Mouse (Mus musculus) CH12.LX (cell line): ENCODE data around the gene Ing1. TPM values are rescaled to one million over a fixed set of nuclear protein-coding genes. Genes with fewer than 3 reads are reported as not detected.

Experiments
- DNase-seq: peaks from one replicate; pipeline ENCODE4 v3.0.0-alpha.2; 2013; ENCODE audit errors: extremely low read depth
- H3K27ac ChIP-seq: 2 replicates; pipeline ENCODE4 v1.5.1; 2012; ENCODE audit warnings: low read depth, mild to moderate bottlenecking, control low read depth, moderate library complexity; ENCODE audit not compliant: insufficient read depth
- H3K27me3 ChIP-seq: replicated peaks from 2 replicates; pipeline ENCODE3; 2012; ENCODE audit warnings: inconsistent platforms
- H3K36me3 ChIP-seq, 2 experiments: replicated peaks in 1 of 2; 2 replicates each; pipeline versions ENCODE3 to v1.6.1; 2012; ENCODE audit warnings: inconsistent platforms in 1 of 2, low read length in 1 of 2, mild to moderate bottlenecking in 1 of 2, mixed read lengths in 1 of 2, moderate library complexity in 1 of 2; ENCODE audit not compliant: control insufficient read depth in 1 of 2, insufficient read depth in 1 of 2
- H3K4me1 ChIP-seq, 2 experiments: 2 replicates each; pipeline ENCODE4 v1.6.1; 2012; ENCODE audit warnings: inconsistent platforms in 1 of 2, moderate library complexity in 1 of 2; ENCODE audit not compliant: insufficient read depth in 2 of 2, control insufficient read depth in 1 of 2
- H3K4me2 ChIP-seq: 2 replicates; pipeline ENCODE4 v1.6.1; 2012; ENCODE audit warnings: low read depth, mild to moderate bottlenecking, control low read depth; ENCODE audit not compliant: poor library complexity, insufficient read depth, severe bottlenecking
- H3K4me3 ChIP-seq, 3 experiments: fragments of 150-350 bp in 1 of 3; sonication (generic) in 1 of 3; replicated peaks in 1 of 3; 2 replicates each; pipeline versions ENCODE3 to v1.5.1; 2011 to 2012; ENCODE audit warnings: low read depth in 2 of 3, low read length in 2 of 3, mild to moderate bottlenecking in 2 of 3, moderate library complexity in 2 of 3, control low read depth in 1 of 3, improper control_type of control experiment in 1 of 3, inconsistent platforms in 1 of 3, mixed read lengths in 1 of 3; ENCODE audit not compliant: poor library complexity in 1 of 3
- H3K79me2 ChIP-seq: replicated peaks from 2 replicates; pipeline ENCODE4 v1.6.1; 2012; ENCODE audit warnings: mild to moderate bottlenecking, moderate library complexity; ENCODE audit not compliant: control insufficient read depth, poor library complexity, insufficient read depth, severe bottlenecking; ENCODE audit errors: extremely low read depth
- H3K9ac ChIP-seq: 2 replicates; pipeline ENCODE4 v1.6.1; 2012; ENCODE audit warnings: low read depth, mild to moderate bottlenecking, control low read depth, moderate library complexity; ENCODE audit not compliant: insufficient read depth
- H3K9me3 ChIP-seq: replicated peaks from 2 replicates; pipeline ENCODE3; 2012; ENCODE audit warnings: low read length, inconsistent platforms, mixed read lengths
- BHLHE40 ChIP-seq: IDR thresholded peaks from 2 replicates; pipeline ENCODE4 v1.6.1; 2011; ENCODE audit warnings: mild to moderate bottlenecking, low read depth, low read length, improper control_type of control experiment
- CHD1 ChIP-seq: IDR thresholded peaks from 2 replicates; pipeline ENCODE4 v1.6.1; 2012; ENCODE audit warnings: low read depth, low read length, improper control_type of control experiment, inconsistent platforms
- CTCF ChIP-seq, 2 experiments: IDR thresholded peaks in 1 of 2; conservative IDR thresholded peaks in 1 of 2; 2 replicates each; pipeline ENCODE4 v1.5.1; 2011 to 2012; ENCODE audit warnings: low read depth in 2 of 2, low read length in 2 of 2, improper control_type of control experiment in 1 of 2, inconsistent platforms in 1 of 2, mild to moderate bottlenecking in 1 of 2, moderate library complexity in 1 of 2
- E2F4 ChIP-seq: IDR thresholded peaks from 2 replicates; pipeline ENCODE4 v1.6.1; 2011; ENCODE audit warnings: low read depth, low read length, improper control_type of control experiment; ENCODE audit not compliant: insufficient replicate concordance
- ELF1 ChIP-seq: IDR thresholded peaks from 2 replicates; pipeline ENCODE4 v1.6.1; 2014; ENCODE audit warnings: low read depth, mild to moderate bottlenecking, inconsistent platforms, low read length, improper control_type of control experiment
- EP300 ChIP-seq: IDR thresholded peaks from 2 replicates; pipeline ENCODE4 v1.6.1; 2011; ENCODE audit warnings: low read length, improper control_type of control experiment
- GABPA ChIP-seq: IDR thresholded peaks from 2 replicates; pipeline ENCODE4 v1.6.1; 2012; ENCODE audit warnings: low read depth, low read length, improper control_type of control experiment, inconsistent platforms; ENCODE audit not compliant: insufficient replicate concordance
- KAT2A ChIP-seq: IDR thresholded peaks from 2 replicates; pipeline ENCODE4 v1.6.1; 2012; ENCODE audit warnings: low read length, improper control_type of control experiment, inconsistent platforms; ENCODE audit not compliant: insufficient replicate concordance
- MAX ChIP-seq: IDR thresholded peaks from 2 replicates; pipeline ENCODE4 v1.6.1; 2011; ENCODE audit warnings: low read length, improper control_type of control experiment
- MEF2A ChIP-seq: IDR thresholded peaks from 2 replicates; pipeline ENCODE4 v1.6.1; 2014; ENCODE audit warnings: low read depth, mild to moderate bottlenecking, inconsistent platforms, low read length, improper control_type of control experiment, borderline replicate concordance
- MXI1 ChIP-seq: IDR thresholded peaks from 2 replicates; pipeline ENCODE4 v1.6.1; 2011; ENCODE audit warnings: mild to moderate bottlenecking, low read depth, low read length, improper control_type of control experiment
- NRF1 ChIP-seq: IDR thresholded peaks from 2 replicates; pipeline ENCODE4 v1.6.1; 2014; ENCODE audit warnings: low read depth, mild to moderate bottlenecking, inconsistent platforms, low read length, improper control_type of control experiment, moderate library complexity
- PAX5 ChIP-seq: IDR thresholded peaks from 2 replicates; pipeline ENCODE4 v1.6.1; 2012; ENCODE audit warnings: low read length, inconsistent platforms, mixed read lengths
- RAD21 ChIP-seq: IDR thresholded peaks from 2 replicates; pipeline ENCODE4 v1.6.1; 2011; ENCODE audit warnings: low read depth, mild to moderate bottlenecking, low read length, improper control_type of control experiment, moderate library complexity
- RCOR1 ChIP-seq: conservative IDR thresholded peaks from 2 replicates; pipeline ENCODE4 v1.6.1; 2012; ENCODE audit warnings: low read depth, mild to moderate bottlenecking, inconsistent platforms, low read length, improper control_type of control experiment
- SMC3 ChIP-seq: IDR thresholded peaks from 2 replicates; pipeline ENCODE4 v1.6.1; 2011; ENCODE audit warnings: low read depth, low read length, improper control_type of control experiment
- TBP ChIP-seq: conservative IDR thresholded peaks from 2 replicates; pipeline ENCODE4 v1.6.1; 2011; ENCODE audit warnings: low read depth, low read length, improper control_type of control experiment
- UBTF ChIP-seq: IDR thresholded peaks from 2 replicates; pipeline ENCODE4 v1.6.1; 2012; ENCODE audit warnings: low read depth, mild to moderate bottlenecking, inconsistent platforms, low read length, improper control_type of control experiment, moderate library complexity
- USF2 ChIP-seq: conservative IDR thresholded peaks from 2 replicates; pipeline ENCODE4 v1.6.1; 2011; ENCODE audit warnings: low read depth, low read length, improper control_type of control experiment
- ZC3H11A ChIP-seq: IDR thresholded peaks from 2 replicates; pipeline ENCODE4 v1.6.1; 2012; ENCODE audit warnings: low read depth, mild to moderate bottlenecking, inconsistent platforms, low read length, improper control_type of control experiment
- ZKSCAN1 ChIP-seq: IDR thresholded peaks from 2 replicates; pipeline ENCODE4 v1.6.1; 2012; ENCODE audit warnings: low read depth, inconsistent platforms, low read length, improper control_type of control experiment, borderline replicate concordance
- dilution Hi-C: fragments of 300-500 bp; cut with MboI; formaldehyde crosslinking; loops from 2 replicates; pipeline ENCODE4 v1.14.3; 2020; ENCODE audit warnings: low sequenced_read_pairs; ENCODE audit not compliant: extremely low pct_unique_long_range_greater_than_20kb, extremely low pct_ligation_motif_present
- in situ Hi-C: fragments of 300-500 bp; cut with MboI; formaldehyde crosslinking; loops from 3 replicates; pipeline ENCODE4 v1.14.3; 2019; ENCODE audit warnings: low sequenced_read_pairs, low pct_ligation_motif_present, low pct_unique_long_range_greater_than_20kb, mixed read lengths
- polyA plus RNA-seq: library from polyadenylated mRNA; unstranded; fragments of >175 nt; gene quantifications from 2 replicates; pipeline ENCODE4 v1.2.1, GENCODE M21; 2012; ENCODE audit warnings: low read depth; ENCODE audit not compliant: insufficient read length
- total RNA-seq, 2 experiments: library from RNA; depleted of rRNA; stranded (reverse); fragments of 300-350 nt in 1 of 2; fragments of >200 nt in 1 of 2; gene quantifications; 2 replicates each; pipeline ENCODE4 v1.2.3; 2012 to 2014

Gene Ing1
- total and polyA plus RNA-seq, 3 experiments = 30.9 to 47.8 (median 33.8) TPM

DNA sequence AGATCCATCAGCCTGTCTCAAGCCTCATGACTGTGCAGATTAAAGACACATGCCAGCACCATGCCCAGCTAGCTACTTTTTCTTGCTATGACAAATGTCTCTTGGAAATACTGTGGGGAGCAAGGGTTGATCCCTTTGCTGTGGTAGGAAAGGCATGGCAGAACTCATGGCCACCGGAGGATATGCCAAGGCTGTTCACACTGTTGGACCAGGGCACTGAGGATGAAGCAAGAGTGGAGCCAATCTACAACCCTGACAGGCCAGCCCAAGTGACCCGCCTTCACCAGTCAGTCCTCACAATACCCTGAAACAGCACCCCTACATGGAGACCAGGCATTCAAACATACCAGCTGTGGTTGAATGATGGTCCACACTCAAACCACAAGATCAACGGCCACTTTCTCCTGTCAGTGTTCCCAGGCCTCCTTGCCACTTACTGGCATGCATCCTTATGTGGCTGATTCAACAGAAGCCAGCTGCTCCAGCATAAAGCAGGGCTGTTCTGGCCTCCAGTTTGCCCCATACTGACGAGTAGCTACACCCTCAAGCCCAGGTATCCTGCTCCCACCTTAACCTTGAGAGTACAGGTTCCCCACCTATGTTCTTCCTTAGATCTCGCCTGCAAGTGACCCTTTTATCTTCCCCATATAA lies 45.1 kb downstream of the Ing1 start:
- in situ Hi-C loops = loop anchor here (25.0 kb wide), 1 partner anchor 88 kb away; no protein-coding TSS in a partner anchor
- Histone ChIP-seq H3K4me1 (peaks cover 0 to 8% of the 10 kb centered on the region in 2 experiments; a peak in 2 of 4 replicates), H3K36me3 (peaks cover 0 to 7% of the 10 kb centered on the region in 2 experiments), H3K79me2 (no peaks in the 10 kb centered on the region), H3K4me2 (no peak overlapping the region), H3K9ac (no peak overlapping the region), H3K4me3 (no peak overlapping the region), H3K9me3 (peaks cover 9% of the 10 kb centered on the region), H3K27me3 (no peaks in the 10 kb centered on the region)
- dilution Hi-C loops = no loop called here
- TF ChIP-seq RAD21 = no peak
- TF ChIP-seq USF2 = no peak
- TF ChIP-seq EP300 = no peak
- TF ChIP-seq NRF1 = no peak
- no peak for TF ChIP-seq RCOR1
- no peak for TF ChIP-seq BHLHE40
- TF ChIP-seq UBTF = no peak
- no peak for TF ChIP-seq TBP
- TF ChIP-seq PAX5 = no peak
- TF ChIP-seq E2F4 = no peak
- no peak for TF ChIP-seq MEF2A
- no peak for TF ChIP-seq CTCF (conservative IDR thresholded peaks at IDR 0.05 in 1 of 2, IDR thresholded peaks at IDR 0.05 in 1 of 2; ENCODE audit: low read depth in 2 of 2, low read length in 2 of 2)
- TF ChIP-seq MXI1 = no peak
- no peak for TF ChIP-seq GABPA
- no peak for TF ChIP-seq ZKSCAN1
- no peak for TF ChIP-seq MAX
- TF ChIP-seq ELF1 = no peak
- TF ChIP-seq, all 38 proteins: peak for 0
- no peak for DNase-seq
- H3K27ac ChIP-seq = no peak overlapping the region

DNA sequence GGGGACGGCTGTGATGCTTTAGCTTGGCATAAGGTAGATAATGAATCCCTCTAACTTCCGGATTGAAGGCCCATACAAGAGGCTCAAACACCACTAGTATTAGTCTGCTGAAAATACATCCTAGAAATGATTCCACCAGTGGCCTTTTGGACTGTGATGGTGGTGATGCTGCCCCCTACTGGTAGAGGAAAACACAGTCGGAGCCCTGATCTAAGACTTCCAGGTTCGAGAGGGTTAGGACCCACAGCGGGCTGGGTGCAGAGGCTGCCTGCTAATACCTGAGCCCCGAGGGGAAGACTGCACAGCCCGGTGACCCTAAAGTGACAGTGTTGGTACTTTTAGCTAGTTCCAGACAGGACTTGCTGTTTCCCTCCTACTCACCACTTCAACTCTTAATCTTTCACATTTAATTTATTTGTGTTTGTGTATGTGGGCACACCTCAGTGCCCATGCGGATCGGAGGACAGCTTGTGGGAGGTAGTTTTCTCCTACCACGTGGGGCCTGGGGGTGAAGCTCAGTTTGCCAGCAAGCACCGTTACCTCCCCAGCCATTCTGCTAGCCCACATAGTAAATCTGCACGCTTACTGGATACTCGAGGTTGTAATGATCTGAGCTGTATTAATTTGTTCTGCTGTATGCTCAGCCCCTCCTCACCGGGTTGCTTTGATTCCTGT lies 46.8 kb downstream of the Ing1 start:
- H3K9ac ChIP-seq = no peak overlapping the region
- dilution Hi-C loops (no loop called here), in situ Hi-C loops (loop anchor here (25.0 kb wide), 1 partner anchor 90 kb away; no protein-coding TSS in a partner anchor)
- DNase-seq = peak; percentile 85
- H3K4me3 ChIP-seq = no peak overlapping the region
- no peaks in the 10 kb centered on the region for H3K79me2 ChIP-seq
- no peak overlapping the region for H3K27ac ChIP-seq
- H3K9me3 ChIP-seq = peaks cover 6% of the 10 kb centered on the region
- H3K4me2 ChIP-seq = 0 out of 2 replicates have a peak overlapping the region, but pooled peaks have one; percentile 3
- peak; percentile 53 for TF ChIP-seq ZC3H11A
- peak; percentile 91 for TF ChIP-seq SMC3
- no peak for TF ChIP-seq MAX
- no peak for TF ChIP-seq CHD1
- TF ChIP-seq RAD21 = peak; percentile 85
- no peak for TF ChIP-seq NRF1
- peak; percentile 65; the same call in 1 of the 2 replicates for TF ChIP-seq ELF1
- no peak for TF ChIP-seq KAT2A
- TF ChIP-seq CTCF (conservative IDR thresholded peaks at IDR 0.05 in 1 of 2, IDR thresholded peaks at IDR 0.05 in 1 of 2; ENCODE audit: low read depth in 2 of 2, low read length in 2 of 2) = peak; percentile 74 to 90
- peaks cover 5 to 10% of the 10 kb centered on the region in 2 experiments for H3K36me3 ChIP-seq
- H3K27me3 ChIP-seq = no peaks in the 10 kb centered on the region
- H3K4me1 ChIP-seq = peaks cover 0 to 8% of the 10 kb centered on the region in 2 experiments; a peak in 2 of 4 replicates
